Mouse (Mus musculus) neural tube, embryonic 14.5 days (tissue): ENCODE results near the gene Dr1. TPM values are rescaled to one million over a fixed set of nuclear protein-coding genes. Genes with fewer than 3 reads are reported as not detected.
"Not testable (repeated sequence)": the region's sequence is repeated elsewhere in the genome, so short reads cannot be mapped to it uniquely, and the experiment has no call there.

Experiments
- ATAC-seq: fragments of 200-750 bp; cut with Nextera tagmentation; 2 replicates; pipeline ENCODE4 v1.8.0; 2017; ENCODE audit warnings: low read depth, mild to moderate bottlenecking, moderate TSS enrichment, moderate library complexity
- H3K27ac ChIP-seq: fragments of 300-500 bp; sonication (generic); 2 replicates; pipeline ENCODE4 v1.5.1; 2014; ENCODE audit warnings: low read depth, mild to moderate bottlenecking, control low read depth, low read length, moderate library complexity, mixed read lengths
- H3K27me3 ChIP-seq: fragments of 300-500 bp; sonication (generic); 2 replicates; pipeline ENCODE4 v1.6.1; 2014; ENCODE audit warnings: low read length; ENCODE audit not compliant: control insufficient read depth, insufficient read depth
- H3K36me3 ChIP-seq: fragments of 300-500 bp; sonication (generic); 2 replicates; pipeline ENCODE4 v1.6.1; 2014; ENCODE audit warnings: low read length, mixed read lengths; ENCODE audit not compliant: control insufficient read depth, insufficient read depth
- H3K4me1 ChIP-seq: fragments of 300-500 bp; sonication (generic); 2 replicates; pipeline ENCODE4 v1.6.1; 2014; ENCODE audit warnings: low read length; ENCODE audit not compliant: control insufficient read depth, insufficient read depth
- H3K4me2 ChIP-seq: fragments of 300-500 bp; sonication (generic); 2 replicates; pipeline ENCODE4 v1.6.1; 2014; ENCODE audit warnings: mild to moderate bottlenecking, low read depth, low read length, control low read depth
- H3K4me3 ChIP-seq: fragments of 300-500 bp; sonication (generic); 2 replicates; pipeline ENCODE4 v1.5.1; 2014; ENCODE audit warnings: low read depth, low read length, control low read depth, mixed read lengths
- H3K9ac ChIP-seq: fragments of 300-500 bp; sonication (generic); replicated peaks from 2 replicates; pipeline ENCODE4 v1.6.1; 2014; ENCODE audit warnings: low read depth, mild to moderate bottlenecking, control low read depth, low read length, mixed read lengths
- H3K9me3 ChIP-seq: fragments of 300-500 bp; sonication (generic); 2 replicates; pipeline ENCODE4 v1.6.1; 2016; ENCODE audit warnings: low read length; ENCODE audit not compliant: control insufficient read depth
- WGBS: fragments of 180-500 bp; shearing (Covaris S2); extraction: QIAGEN DNeasy Blood & Tissue Kit; methylation state at CpG from one replicate; pipeline ENCODE4 v1.1.7; 2014; 5-methylcytosine and 5-hydroxymethylcytosine counted together
- polyA plus RNA-seq: library from polyadenylated mRNA; unstranded; fragments of >200 nt; fragmentation: Nextera tagmentation; extraction: Ambion mirVana; gene quantifications from 2 replicates; pipeline ENCODE4 v1.2.1, GENCODE M21; 2014

The Dr1 gene
- polyA plus RNA-seq, 1 experiment from 2014 or later = 47.6 TPM

DNA sequence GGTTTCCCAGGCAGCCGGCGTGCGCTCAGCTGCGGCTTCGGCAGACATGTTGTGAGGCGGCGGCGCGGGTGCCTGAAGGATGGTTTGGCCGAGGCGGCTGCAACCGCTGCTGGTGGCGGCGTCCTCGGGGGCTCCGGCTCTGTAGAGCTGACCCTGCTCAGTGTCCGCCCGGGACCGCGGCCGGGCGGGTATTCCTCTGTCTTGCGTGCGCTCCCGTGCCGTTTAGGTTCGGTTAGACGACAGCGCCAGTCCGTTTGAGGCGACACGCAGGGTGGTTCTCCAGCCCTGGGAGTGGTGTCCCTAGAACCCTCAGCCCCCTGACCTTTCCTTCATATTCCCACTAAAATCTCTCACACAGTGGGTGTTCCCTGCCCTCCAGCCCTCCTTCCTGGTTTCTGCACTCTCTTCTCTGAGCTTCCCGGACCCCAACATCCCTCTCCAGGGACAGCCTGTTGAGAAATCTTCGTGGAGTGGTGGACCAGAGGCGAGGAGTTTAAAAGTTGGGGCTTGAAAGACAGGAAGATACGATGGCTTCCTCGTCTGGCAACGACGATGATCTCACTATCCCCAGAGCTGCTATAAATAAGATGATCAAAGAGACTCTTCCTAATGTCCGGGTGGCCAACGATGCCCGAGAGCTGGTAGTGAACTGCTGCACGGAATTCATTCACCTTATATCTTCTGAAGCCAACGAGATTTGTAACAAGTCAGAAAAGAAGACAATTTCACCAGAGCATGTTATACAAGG is 540 bp downstream of the Dr1 start:
- Histone ChIP-seq H3K27me3 (no peaks in the 10 kb centered on the region), H3K36me3 (no peaks in the 10 kb centered on the region), H3K4me1 (peaks cover 16% of the 10 kb centered on the region; the same call in 1 of the 2 replicates), H3K27ac (peak overlapping the region; percentile 90), H3K4me2 (peak overlapping the region; percentile 85), H3K4me3 (peak overlapping the region; percentile 99), H3K9me3 (no peaks in the 10 kb centered on the region), H3K9ac (peak overlapping the region; percentile 92)
- under 1% methylated on average over 44 of the region's 44 CpGs for WGBS
- ATAC-seq = peak; percentile 77

DNA sequence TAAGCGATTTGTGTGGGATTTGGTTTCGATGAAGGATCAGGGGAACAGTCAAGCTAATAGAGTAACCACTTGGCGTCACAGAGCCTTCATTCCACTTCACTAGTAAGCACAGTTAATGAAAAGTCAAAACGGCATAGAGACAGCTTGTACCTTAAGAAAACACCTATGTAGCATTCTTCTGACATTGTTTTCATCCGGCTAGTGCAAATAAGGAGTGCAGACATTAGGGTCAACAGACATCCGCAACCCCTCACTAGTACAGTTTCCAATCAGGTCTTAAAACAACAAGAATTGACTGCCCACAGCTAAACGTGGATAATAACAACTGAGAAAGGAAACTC is 1.1 kb downstream of the Dr1 start:
- Histone ChIP-seq H3K9me3 (no peaks in the 10 kb centered on the region), H3K27me3 (no peaks in the 10 kb centered on the region), H3K27ac (no peak overlapping the region), H3K4me2 (peak overlapping the region; percentile 85), H3K4me3 (peak overlapping the region; percentile 99), H3K4me1 (peaks cover 16% of the 10 kb centered on the region; the same call in 1 of the 2 replicates), H3K36me3 (no peaks in the 10 kb centered on the region), H3K9ac (peak overlapping the region; percentile 92)
- WGBS = 18% methylated on average over 7 of the region's 7 CpGs
- ATAC-seq = no peak

DNA sequence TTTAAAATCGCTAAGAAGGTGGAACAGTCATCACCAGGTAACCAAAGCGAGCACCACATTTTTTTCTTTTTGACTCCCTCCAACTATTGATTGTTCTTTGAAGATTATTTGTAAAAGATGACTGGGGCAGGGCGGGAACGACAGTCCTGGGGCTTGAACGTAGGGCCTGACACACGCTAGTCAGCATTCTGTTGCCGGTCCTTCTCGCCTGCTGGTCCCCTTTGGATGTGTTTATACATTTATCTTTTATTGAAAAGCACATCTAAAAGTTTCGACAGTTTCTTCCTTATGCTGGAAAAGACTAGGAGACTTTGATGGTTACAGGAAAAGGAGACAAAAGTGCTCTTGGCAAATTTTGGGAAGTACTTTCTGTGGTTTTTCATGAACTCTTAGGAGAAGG is 1.7 kb downstream of the Dr1 start:
- H3K4me2 ChIP-seq = peak overlapping the region; percentile 85
- 49% methylated on average over 9 of the region's 9 CpGs for WGBS
- H3K4me3 ChIP-seq = peak overlapping the region; percentile 99
- peaks cover 16% of the 10 kb centered on the region; the same call in 1 of the 2 replicates for H3K4me1 ChIP-seq
- no peaks in the 10 kb centered on the region for H3K36me3 ChIP-seq
- no peak overlapping the region for H3K27ac ChIP-seq
- no peaks in the 10 kb centered on the region for H3K9me3 ChIP-seq
- no peak for ATAC-seq
- H3K9ac ChIP-seq = no peak overlapping the region
- no peaks in the 10 kb centered on the region for H3K27me3 ChIP-seq

DNA sequence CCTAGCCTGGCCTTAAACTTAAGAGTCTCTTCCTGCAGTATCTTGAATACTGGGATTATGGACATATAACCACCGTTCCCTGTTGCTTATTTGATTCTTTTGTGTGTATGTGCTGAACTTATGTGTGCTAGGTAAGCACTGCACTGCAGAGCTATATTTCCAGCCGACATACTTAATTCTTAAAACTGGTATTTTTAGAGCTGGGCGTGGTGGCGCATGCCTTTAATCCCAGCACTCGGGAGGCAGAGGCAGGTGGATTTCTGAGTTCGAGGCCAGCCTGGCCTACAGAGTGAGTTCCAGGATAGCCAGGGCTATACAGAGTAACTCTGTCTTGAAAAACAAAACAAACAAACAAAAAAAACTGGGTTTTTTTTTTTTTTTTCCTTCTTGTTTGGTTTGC is 2.6 kb downstream of the Dr1 start:
- H3K4me3 ChIP-seq, ATAC-seq: not testable (repeated sequence)
- WGBS = 94% methylated on average over 6 of the region's 6 CpGs

DNA sequence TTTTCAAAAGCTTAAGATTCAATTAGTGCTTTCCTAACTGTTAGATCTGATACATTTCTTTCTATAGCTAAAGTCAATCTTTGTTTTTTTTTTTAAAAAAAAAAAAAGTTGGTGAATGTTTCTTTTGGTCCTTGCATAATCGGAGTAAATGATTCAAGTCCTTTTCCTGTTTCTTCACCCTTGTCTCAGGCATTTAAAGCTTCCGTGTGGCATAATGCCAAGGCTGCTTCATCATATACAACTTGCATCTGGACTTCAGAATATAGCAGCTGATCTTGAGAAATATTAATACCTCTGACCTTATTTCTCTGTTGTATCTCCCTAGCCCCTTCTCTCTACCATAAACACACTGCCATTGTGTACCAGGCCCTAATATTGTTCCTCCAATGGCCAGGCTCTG is 18.3 kb downstream of the Dr1 start:
- Histone ChIP-seq H3K27me3 (no peaks in the 10 kb centered on the region), H3K9ac (no peak overlapping the region), H3K9me3 (no peaks in the 10 kb centered on the region), H3K4me2 (no peak overlapping the region), H3K4me1 (no peaks in the 10 kb centered on the region), H3K36me3 (no peaks in the 10 kb centered on the region), H3K27ac (no peak overlapping the region), H3K4me3 (no peak overlapping the region)
- 94% methylated on average over 2 of the region's 2 CpGs for WGBS
- no peak for ATAC-seq

More for the DNA sequence above, 2.6 kb downstream of the Dr1 start:
- peaks cover 16% of the 10 kb centered on the region; the same call in 1 of the 2 replicates for H3K4me1 ChIP-seq
- not testable (repeated sequence) for H3K27ac ChIP-seq, H3K9me3 ChIP-seq, H3K9ac ChIP-seq, H3K36me3 ChIP-seq, H3K27me3 ChIP-seq
- H3K4me2 ChIP-seq = peak overlapping the region; percentile 36

DNA sequence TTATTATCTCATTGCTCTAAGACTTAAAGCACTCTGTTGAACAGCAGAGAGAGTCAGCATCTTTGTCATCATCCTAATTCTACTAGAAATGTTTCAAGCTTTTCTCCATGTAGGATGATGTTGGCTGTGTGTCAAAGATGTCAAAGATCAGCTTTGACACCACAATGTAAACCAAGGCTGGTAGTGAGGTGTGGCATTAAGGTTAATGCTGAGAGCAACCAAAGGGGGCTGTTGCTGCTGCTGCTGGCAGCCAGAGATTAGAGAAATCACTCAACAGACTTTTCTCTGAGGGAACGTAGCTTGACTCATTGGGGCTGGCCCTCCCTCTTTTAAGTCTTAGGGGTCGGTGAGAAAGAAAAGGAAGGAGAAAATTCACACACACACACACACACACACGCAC is 32.9 kb downstream of the Dr1 start:
- no peak for ATAC-seq
- 82% methylated on average over 3 of the region's 3 CpGs for WGBS
- no peak overlapping the region for H3K9ac ChIP-seq

DNA sequence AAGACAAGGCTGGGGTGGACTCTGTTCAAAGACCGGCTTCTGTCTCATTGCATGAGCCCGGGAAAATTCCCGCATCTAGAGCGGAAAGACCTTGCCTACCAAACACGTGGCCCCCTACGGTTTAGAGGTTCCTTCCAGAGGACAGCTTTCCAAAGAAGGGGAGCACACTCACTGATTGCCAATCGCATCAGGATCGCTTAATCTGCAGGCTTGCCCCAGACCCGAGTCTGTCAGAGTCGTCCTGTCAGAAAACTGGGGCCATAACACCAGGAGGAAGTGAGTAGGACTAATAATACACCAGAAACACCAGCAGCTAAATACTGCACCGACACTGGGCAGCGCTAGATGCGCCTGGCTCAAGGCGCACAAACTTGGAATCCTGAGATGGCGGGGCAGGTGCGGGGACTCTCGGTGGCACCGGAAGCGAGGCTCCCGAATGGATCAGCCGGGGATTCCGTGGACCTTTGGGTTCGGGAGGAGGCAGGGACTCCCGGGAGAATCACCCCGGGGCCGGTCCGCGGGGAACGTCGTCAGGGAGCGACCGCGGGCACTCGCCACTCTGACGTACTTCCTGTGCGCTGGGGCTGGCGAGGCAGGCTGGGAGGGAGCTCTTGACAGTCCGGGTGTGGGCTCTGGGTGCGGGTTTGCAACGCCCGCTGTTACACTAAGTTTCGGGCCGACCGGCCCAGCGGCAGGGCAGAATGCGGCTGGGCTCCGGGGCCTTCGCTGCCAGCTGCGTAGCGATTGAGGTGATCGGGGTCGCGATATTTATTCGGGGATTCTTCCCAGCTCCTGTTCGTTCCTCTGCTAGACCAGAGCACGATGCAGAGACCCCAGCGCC is 43.7 kb downstream of the Dr1 start, which contains the start of gene Pigg:
Gene Pigg (plus strand): TSS at position 386 of the 841 bp plus-strand sequence.
- Histone ChIP-seq H3K4me1 (peaks cover 4% of the 10 kb centered on the region; the same call in 1 of the 2 replicates), H3K27me3 (no peaks in the 10 kb centered on the region), H3K36me3 (no peaks in the 10 kb centered on the region), H3K9me3 (no peaks in the 10 kb centered on the region), H3K9ac (peak within 1 kb of the TSS; percentile 80), H3K4me2 (peak within 1 kb of the TSS; percentile 82), H3K27ac (peak within 1 kb of the TSS; percentile 64), H3K4me3 (peak within 1 kb of the TSS; percentile 57)
- WGBS = under 1% methylated on average over 55 of the region's 57 CpGs
- peak; percentile 100 for ATAC-seq

More for the DNA sequence above, 32.9 kb downstream of the Dr1 start:
- Histone ChIP-seq H3K4me3 (no peak overlapping the region), H3K4me1 (no peaks in the 10 kb centered on the region), H3K9me3 (no peaks in the 10 kb centered on the region), H3K27me3 (no peaks in the 10 kb centered on the region), H3K27ac (no peak overlapping the region), H3K4me2 (no peak overlapping the region), H3K36me3 (no peaks in the 10 kb centered on the region)

DNA sequence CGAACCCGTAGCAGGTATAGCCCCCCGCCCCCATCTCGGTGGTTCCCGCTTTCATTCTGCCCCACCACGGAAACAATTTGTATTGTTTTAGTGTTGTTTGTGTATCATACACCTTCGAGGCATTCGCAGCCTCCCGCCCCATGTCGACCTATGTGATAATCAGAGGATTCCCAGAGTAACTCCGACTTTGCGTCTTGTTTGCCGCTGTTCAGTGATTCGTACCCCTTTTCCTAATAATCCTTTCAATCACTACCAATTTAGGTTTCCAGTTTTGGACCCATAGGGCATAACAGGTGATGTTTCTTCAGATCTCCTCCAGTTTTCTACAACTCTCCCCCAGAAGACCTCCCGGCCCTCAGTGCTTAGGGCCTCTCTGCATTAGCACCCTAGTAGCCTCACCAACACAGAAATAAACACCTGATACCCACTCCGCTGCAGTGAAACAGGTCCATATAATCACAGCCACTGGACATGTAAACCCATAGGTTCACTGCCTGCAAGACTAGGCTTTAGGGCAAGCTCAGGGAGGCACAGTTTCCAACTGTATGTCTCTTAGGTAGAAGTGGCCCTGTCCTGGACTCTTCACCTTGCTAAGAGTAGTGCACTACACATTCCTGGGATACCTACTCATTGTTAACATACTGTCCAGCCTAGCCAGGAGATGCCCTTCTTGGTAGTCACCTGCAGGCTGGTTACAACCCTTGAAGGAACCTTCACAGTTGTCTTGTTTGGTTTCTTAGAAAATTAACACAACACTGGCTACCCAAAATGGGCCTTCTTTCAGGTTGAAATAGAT is 44.6 kb downstream of the Dr1 start:
- Histone ChIP-seq H3K27ac (peak overlapping the region; percentile 64; the same call in 1 of the 2 replicates), H3K9ac (peak overlapping the region; percentile 80), H3K4me1 (peaks cover 4% of the 10 kb centered on the region; the same call in 1 of the 2 replicates), H3K27me3 (no peaks in the 10 kb centered on the region), H3K36me3 (no peaks in the 10 kb centered on the region), H3K9me3 (no peaks in the 10 kb centered on the region), H3K4me2 (peak overlapping the region; percentile 82), H3K4me3 (peak overlapping the region; percentile 57)
- 7% methylated on average over 16 of the region's 16 CpGs for WGBS
- ATAC-seq = no peak; the same call in 1 of the 2 replicates
